Mouse (Mus musculus): ENCODE data around the gene Gm20388.

- no peak for TF ChIP-seq EP300 (optimal IDR thresholded peaks at IDR 0.05)
- TF ChIP-seq CTCF (IDR thresholded peaks at IDR 0.05; ENCODE audit: low read depth), result no peak
Measured at GRCm38 (mm10) chr8:121293418-121293817, 1382.8 kb downstream of the Gm20388 start.
